Mouse (Mus musculus) left cerebral cortex, adult 11 months (tissue): Measurements from ENCODE around the gene Ddx50.
A peak's percentile ranks its signal among the peaks of the same experiment; 100 is the strongest.
"Not testable (repeated sequence)": the region's sequence is repeated elsewhere in the genome, so short reads cannot be mapped to it uniquely, and the experiment has no call there.

Source experiments
- DNase-seq: peaks from one replicate; pipeline ENCODE4 v3.0.0; 2022; ENCODE audit warnings: low spot score

Ddx50 gene

DNA sequence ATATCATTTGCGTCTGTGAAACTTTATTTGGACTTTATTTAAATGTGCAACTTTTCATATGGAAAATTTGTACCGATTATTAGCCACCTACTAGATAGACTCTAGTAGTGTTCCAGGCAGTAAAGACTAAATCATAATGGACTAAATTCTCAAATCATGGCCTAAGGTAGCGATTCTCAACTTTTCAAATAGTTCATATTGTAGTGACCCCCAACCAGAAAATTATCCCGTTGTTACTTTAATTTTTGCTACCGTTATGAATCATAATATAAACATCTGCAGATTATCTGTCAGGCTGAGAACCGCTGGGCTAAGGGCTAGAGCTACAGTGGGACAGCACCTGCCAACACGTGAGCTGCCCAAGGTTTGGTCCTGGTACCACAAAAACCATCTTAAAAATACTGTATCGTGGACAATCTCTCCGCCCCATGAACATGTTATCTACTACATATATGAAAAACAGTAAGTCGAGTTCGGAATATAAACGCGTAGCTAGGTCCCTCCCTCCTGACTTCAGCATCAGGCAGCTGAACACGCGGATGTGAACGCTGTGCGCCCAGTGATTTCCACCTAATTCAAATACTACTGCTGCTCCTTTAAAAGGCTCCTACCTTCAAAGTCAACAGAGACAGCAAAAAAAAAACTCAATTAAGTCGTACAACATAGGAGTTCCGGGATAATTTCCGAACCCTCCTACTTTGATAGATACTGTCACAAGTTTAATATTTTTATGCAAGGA is 49.8 kb downstream of the Ddx50 start:
- no peak for DNase-seq

DNA sequence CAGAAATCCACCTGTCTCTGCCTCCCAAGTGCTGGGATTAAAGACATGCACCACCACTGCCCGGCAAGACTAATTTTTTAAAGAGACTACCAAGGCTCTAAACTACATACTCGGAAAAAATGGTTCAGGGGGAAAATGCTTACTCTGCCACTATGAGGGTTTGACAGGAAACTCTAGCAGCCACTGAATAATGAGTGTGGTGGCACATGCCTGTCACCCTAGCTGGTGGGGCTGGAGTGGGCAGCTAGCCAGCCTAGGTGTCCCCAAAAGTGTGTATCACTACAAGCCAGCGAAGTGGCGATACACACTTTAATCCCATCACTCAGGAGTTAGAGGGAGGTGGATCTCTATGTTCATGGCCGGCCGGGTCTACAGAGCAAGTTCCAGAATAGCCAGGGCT is 51.0 kb downstream of the Ddx50 start:
- DNase-seq, result no peak

DNA sequence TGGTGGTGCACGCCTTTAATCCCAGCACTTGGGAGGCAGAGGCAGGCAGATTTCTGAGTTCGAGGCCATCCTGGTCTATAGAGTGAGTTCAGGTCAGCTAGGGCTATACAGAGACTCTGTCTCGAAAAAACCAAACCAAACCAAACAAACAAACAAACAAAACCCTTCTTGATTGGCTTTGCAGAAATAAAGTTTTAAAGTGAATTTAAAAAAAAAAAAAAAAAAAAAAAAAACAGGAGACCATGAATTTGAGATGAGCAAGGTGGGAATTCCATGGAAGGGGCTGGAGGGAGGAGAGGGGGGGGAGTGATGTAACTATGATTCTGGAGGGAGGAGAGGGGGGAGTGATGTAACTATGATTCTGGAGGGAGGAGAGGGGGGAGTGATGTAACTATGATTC is 51.7 kb downstream of the Ddx50 start:
- DNase-seq, result not testable (repeated sequence)

DNA sequence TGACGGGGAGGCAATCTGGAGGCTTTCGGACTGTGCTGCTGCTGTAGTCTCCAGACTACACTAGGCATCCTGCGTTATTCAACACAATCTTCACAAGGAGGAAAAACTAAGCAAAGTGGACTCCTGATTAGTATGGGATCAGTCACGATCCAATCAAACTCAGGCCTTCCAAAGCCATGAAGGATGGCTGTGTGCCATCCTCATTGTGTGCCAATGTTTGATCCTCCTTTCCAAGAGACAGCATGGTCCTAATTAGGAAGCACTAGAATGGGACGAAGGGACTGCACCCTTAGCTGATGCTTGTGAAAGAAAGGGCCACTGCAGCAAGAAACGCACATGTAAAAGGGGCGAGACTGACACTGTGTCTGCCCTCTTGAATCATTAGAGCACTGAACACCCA is 58.5 kb downstream of the Ddx50 start:
- DNase-seq, result no peak

DNA sequence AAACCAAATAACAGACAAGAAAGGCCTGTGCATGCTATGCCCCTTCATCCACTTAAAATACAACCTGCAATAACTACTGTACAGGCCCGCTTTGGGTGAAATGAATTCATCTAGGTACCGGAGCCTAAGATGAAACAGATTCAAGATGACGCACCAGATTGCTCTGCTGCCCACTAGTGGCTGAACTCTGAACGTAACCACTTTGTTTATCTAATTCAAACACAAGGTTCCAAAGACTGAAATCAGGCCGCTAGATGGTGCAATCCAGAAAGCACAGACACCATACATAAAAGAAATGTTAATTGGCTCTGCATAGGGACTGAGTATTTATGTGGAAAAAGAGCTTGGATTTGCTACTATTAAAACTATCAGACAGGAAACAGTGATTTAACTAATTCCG is 60.8 kb downstream of the Ddx50 start:
- peak; percentile 87 for DNase-seq

DNA sequence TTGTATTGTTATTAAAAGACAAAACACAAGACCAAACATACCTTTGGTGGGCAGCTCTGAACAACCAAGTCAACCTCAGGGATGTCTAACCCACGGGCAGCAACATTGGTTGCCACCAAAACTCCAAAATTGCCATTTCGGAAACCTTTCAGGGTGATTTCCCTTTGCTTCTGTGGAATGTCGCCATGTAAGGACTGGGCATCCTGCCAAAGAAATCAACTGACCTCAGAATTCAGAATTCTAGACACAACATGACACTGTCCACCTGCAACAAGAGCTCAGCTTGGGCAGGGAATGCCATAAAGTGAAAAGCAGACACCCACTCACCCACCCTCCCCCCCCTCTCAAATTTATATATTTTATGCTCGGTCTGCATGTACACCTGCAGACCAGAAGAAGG is 62.4 kb downstream of the Ddx50 start:
- no peak for DNase-seq

DNA sequence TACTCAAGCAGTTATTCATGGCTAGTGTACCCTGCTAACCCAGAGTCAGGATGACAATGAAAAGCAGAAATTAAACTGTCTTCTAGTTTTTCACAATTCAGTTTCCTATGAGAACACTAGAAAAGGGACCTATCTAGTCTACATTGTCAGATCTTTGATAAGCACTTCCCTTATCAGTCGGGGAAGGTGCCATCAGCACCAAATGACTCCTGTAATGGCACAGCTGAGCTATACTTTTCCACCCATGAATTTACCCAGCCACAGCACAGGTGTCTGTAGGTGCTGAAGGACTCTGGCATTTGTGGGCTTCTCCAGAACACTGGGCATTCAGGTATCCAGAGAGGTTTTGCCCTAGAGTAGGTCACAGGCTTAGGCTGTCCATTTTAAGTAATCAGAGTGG is 67.8 kb downstream of the Ddx50 start:
- DNase-seq, result no peak

DNA sequence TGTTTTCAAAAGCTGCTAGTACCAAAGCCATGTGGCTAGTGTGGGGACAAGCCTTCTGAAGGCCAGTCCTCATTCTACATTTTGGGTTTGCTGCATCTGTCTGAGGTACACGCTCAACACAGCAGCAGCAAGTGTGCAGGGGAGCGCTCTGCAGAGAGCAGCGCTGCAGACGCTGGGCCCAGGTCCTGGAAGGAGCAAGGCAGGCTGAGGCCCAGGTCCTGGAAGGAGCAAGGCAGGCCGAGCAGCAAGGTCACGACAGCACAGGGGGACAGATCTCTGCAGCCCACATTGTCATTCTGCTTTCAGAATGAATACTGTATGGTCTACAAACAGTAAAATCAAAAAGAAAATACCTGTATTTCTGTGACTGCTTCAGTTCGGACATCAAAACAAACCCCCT is 68.3 kb downstream of the Ddx50 start:
- no peak for DNase-seq

DNA sequence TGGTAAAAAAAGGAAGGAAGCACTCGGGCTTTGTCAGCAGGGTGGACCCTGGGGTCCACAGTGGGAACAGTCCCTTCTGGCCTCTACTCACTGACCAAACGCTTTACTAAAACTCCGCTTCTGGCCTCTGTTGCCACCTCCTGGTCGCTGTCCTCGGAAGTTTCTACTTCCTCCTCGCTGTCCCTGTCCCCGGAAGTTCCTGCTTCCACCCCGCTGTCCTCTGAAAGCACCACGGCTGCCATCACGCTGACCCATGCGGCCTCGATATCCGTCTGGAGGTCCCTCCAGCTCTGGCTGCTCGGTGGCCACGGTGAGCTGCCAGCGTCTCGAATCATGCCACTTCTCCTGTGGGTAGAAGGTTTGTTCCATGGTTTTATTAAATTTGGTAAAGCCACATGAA is 68.8 kb downstream of the Ddx50 start:
- no peak for DNase-seq

DNA sequence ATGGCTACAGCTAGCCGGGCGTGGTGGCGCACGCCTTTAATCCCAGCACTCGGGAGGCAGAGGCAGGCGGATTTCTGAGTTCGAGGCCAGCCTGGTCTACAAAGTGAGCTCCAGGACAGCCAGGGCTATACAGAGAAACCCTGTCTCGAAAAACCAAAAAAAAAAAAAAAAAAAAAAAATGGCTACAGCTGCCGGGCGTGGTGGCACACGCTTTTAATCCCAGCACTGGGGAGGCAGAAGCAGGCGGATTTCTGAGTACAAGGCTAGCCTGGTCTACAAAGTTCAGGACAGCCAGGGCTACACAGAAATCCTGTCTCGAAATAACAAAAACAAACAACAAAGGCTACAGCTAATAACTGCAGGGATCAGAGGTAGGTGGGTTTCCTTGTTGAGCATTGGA is 71.9 kb downstream of the Ddx50 start:
- DNase-seq, result not testable (repeated sequence)

DNA sequence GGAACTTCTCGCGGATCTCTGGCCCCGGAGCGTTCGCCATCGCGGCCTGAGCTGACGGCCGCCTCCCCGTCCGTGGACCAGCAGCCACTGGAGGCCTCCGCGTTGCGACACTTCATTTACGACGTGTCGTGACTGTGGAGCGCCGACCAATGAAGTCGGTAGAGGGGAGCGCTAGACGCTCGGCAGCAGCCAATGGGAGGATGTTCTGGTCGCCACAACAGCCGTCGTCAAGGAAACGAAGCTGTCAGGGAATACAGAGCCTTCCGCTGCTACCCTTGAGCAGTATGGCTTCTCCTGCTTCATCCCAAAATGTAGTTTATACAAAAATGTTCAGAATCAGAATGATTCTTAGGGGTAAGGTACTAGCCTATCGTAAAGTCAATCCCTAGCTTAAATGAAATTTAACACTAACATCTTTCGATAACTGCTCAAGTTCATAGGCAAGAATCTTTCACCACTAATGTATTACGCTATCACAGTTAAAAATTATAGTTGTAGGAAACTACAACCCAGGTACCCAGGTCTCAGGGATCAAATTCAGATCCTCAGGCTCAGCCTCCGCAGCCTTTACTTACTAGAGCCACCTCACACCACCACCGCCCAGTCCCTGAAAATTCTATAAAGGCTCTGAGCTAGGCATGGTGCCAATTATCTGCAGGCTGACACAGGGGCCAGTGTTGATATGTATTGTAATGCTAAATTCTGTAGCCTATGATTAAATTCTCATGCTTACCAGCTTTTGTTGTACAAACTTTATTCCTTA is 72.5 kb downstream of the Ddx50 start, which contains the start of gene Kif1bp:
Kif1bp (minus strand) TSS at position 120 of the 763 bp plus-strand sequence.
- peak; percentile 97 for DNase-seq

DNA sequence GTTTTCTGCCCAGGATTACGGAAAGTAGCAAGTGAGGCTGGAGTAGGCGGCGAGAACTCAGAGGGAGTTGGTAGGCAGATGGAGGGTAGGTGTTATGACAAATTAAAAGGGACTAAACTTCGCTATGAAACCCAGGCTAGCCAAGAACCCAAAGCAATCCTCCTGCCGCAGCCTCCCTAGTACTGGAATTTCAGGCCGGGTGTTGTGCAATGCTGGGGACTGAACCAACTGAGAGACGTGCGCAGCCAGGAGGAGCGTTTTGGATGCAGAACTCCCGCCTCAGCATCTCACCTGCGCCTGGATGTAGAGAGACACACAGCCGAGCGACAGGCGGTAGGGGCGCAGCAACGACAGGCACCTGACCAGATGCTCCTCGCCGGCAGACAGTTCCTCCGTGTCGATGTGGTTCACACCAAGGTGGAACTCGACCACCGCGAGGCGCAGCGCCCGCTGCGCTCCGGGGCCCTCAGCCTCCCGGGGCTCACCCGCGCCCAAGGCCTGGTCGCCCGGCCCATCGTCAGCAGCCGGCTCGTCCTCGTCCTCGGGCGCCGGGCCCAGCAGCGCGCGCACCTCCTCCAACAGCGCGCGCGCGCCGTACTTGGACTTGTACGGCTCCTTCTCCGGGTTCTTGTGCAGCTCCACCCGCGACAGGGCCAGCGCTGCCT is 73.2 kb downstream of the Ddx50 start:
- DNase-seq, result no peak

DNA sequence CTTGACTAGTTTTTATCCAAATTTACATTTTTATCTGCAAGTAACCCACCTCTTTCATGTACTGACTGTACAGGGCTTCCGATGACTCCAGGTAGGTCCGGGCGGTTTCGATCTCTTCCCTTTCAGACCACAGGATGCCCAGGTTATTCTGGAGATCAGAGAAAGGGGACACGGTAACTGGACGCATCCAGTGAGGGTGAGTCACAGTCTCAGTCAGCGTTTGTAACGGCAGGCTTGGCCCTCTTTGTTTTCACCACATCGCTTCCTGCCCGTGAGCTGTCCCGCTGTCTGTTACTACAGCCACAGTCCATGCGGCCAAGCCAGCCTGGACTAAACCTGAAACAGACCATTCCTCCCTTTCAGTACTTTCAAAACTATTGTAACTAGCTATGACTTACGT is 76.0 kb downstream of the Ddx50 start:
- DNase-seq, result no peak

DNA sequence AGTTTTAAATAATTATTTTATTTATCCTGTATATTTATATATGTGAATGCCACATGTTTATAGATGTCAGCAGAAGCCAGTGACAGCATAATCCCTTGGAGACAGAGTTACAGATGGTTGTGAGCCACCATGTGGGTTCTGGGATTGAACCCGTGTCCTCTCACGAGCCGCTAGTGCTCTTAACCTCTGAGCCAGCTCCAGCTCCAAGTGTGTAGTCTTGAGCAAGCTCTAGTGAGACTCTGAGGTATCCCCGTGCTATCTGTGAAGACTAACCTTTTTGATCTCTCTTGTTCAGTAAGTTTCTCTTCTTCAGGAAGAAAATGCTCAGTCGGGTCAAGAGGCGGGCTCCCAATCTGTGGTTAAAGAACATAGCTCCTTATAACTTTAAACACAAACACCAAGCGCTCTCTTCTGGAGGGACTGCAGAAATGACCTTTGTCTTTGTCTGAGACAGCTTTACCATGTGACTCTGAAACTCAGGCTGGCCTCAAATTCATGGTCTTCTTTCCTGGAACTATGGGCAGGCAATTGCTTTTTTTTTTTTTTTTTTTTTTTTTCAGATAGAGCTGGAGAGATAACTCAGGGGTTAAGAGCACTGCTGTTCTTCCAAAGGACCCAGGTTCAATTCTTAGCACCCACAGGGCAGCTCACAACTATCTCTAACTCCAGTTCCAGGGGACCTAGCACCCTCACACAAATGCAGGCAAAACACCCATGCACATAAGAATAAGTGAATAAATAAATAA is 80.7 kb downstream of the Ddx50 start:
- no peak for DNase-seq

DNA sequence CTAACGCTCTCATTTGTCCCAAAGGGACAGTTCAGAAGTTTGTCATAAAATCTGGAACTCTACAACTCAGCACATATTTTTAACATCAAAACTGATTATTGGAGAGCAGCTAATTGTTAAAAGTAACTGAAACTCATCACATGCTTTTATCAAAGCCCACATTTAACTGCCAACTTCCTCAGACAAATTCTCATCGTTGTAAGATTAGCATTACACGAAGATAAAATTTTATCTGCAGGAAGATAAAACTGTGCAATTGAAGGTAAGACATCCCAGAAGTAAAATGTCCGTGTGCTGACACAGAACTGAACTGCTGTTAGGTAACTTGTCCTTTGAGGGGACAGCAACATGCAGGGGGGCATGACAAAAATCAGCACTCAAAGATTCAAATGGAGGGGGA is 82.2 kb downstream of the Ddx50 start:
- no peak for DNase-seq
